Mouse (Mus musculus): ENCODE results near the gene Polr3c.

- no peak for TF ChIP-seq CTCF (IDR thresholded peaks at IDR 0.05; ENCODE audit: control insufficient read depth, insufficient read depth, insufficient replicate concordance, low read depth, low read length)
- no peak for TF ChIP-seq POLR2A (IDR thresholded peaks at IDR 0.05; ENCODE audit: control insufficient read depth, low read depth, low read length)
Measured at GRCm38 (mm10) chr3:96666916-96667315, 60.5 kb downstream of the Polr3c start.

All from testis, adult 2 months (tissue).